Mouse (Mus musculus) C2C12 (cell line): Measurements from ENCODE around the gene Acoxl.

Source experiments
- CTCF ChIP-seq: IDR thresholded peaks from one replicate; pipeline ENCODE4 v1.5.1; 2011; ENCODE audit not compliant: control insufficient read depth, insufficient read depth, insufficient read length
- MAX ChIP-seq: IDR thresholded peaks from one replicate; pipeline ENCODE4 v1.6.1; 2011; ENCODE audit warnings: mild to moderate bottlenecking, control low read depth
- USF1 ChIP-seq: IDR thresholded peaks from one replicate; pipeline ENCODE4 v1.6.1; 2011; ENCODE audit warnings: low read depth, mild to moderate bottlenecking, control low read depth, moderate library complexity

GRCm38 (mm10) chr2:127911579-127911978 lies 72.9 kb downstream of the Acoxl start:
- TF ChIP-seq CTCF: no peak
- TF ChIP-seq MAX: no peak
- no peak for TF ChIP-seq USF1
